Mouse (Mus musculus) spleen, adult 2 months (tissue): ENCODE data around the gene Mcfd2. TPM values are rescaled to one million over a fixed set of nuclear protein-coding genes. Genes with fewer than 3 reads are reported as not detected.

Experiments
- DNase-seq, 2 experiments: peaks; one replicate each; pipeline versions ENCODE4 v3.0.0 to v3.0.0-alpha.2; 2012 to 2021; ENCODE audit warnings: low spot score in 2 of 2, low read depth in 1 of 2
- H3K27ac ChIP-seq: fragments of 200-500 bp; 2 replicates; pipeline ENCODE4 v1.5.1; 2012; ENCODE audit warnings: low read length, inconsistent platforms; ENCODE audit not compliant: insufficient read depth
- H3K27me3 ChIP-seq: fragments of 200-500 bp; 2 replicates; pipeline ENCODE4 v1.6.1; 2012; ENCODE audit warnings: mild to moderate bottlenecking, moderate library complexity, low read length, inconsistent platforms; ENCODE audit not compliant: control insufficient read depth, insufficient read depth
- H3K36me3 ChIP-seq: fragments of 200-500 bp; 2 replicates; pipeline ENCODE4 v1.6.1; 2012; ENCODE audit warnings: mild to moderate bottlenecking, low read length, inconsistent platforms; ENCODE audit not compliant: control insufficient read depth, insufficient read depth
- H3K4me1 ChIP-seq: fragments of 200-500 bp; 2 replicates; pipeline ENCODE4 v1.6.1; 2011; ENCODE audit warnings: inconsistent platforms; ENCODE audit not compliant: control insufficient read depth, insufficient read depth, insufficient read length
- H3K4me3 ChIP-seq: fragments of 200-500 bp; 2 replicates; pipeline ENCODE4 v1.5.1; 2011; ENCODE audit warnings: mild to moderate bottlenecking, inconsistent platforms; ENCODE audit not compliant: insufficient read depth, insufficient read length; ENCODE audit errors: extremely low read depth
- CTCF ChIP-seq: fragments of 200-500 bp; IDR thresholded peaks from 2 replicates; pipeline ENCODE4 v1.5.1; 2011; ENCODE audit warnings: mild to moderate bottlenecking, inconsistent platforms; ENCODE audit not compliant: insufficient read depth, insufficient read length, insufficient replicate concordance; ENCODE audit errors: extremely low read depth
- POLR2A ChIP-seq: fragments of 200-500 bp; IDR thresholded peaks from 2 replicates; pipeline ENCODE4 v1.6.1; 2011; ENCODE audit warnings: low read depth, low read length, inconsistent platforms
- WGBS: fragments of 180-500 bp; shearing (Covaris S2); methylation state at CpG from one replicate; pipeline ENCODE4 v1.1.7; 2018; 5-methylcytosine and 5-hydroxymethylcytosine counted together
- polyA plus RNA-seq: library from polyadenylated mRNA; depleted of rRNA; stranded (reverse); fragments of >200 nt; gene quantifications from 2 replicates; pipeline ENCODE4 v1.2.3, GENCODE M21; 2012

The Mcfd2 gene
- polyA plus RNA-seq, 1 experiment, result 38.5 TPM

DNA sequence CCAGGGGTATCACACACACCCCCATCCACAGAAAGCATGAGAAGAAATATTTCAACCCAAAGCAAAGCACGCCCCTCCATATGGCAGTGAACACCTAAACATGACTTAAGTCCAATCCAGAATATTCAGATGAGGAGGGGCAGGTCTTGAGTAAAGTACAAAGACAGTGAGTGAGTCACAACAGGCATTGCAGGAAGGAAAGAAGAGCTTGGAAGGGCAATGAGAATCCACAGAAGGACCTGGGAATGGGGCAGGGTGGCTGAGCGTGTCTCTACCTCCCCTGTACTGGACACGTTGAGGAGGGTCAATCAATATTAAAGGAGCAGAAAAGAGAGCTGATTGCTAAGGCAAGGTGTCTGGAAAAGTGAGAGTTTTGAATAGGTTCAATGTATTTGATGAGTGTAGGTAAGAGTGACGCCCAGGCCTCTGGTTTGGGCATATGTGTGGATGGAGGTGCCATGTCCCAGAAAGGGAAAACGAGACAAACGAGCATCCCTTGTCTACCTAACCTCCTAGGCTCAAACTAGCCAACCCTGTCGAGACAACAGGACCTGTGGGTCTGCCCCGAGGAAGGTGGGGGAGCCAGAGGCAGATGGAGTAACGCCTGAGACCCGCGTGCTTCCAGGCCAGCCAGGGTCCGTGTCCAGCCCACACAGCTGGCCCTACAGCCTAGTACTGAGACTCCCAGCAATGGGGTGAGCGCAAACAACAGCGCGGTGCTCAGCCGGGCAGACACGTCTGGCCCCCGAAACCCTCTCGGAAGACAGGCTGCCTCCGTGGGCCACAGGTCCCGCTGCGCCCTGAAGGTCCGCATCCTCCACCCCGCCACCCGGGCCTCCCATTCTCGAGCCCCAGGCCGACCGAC, 576 bp downstream of the Mcfd2 start:
- DNase-seq, result no peak
- H3K27me3 ChIP-seq, result no peaks in the 10 kb centered on the region
- H3K4me1 ChIP-seq, result peaks cover 5% of the 10 kb centered on the region; the same call in 1 of the 2 replicates
- H3K4me3 ChIP-seq, result peak overlapping the region; percentile 79
- peak overlapping the region; percentile 59 for H3K27ac ChIP-seq
- no peak for TF ChIP-seq CTCF
- no peaks in the 10 kb centered on the region for H3K36me3 ChIP-seq
- 6% methylated on average over 28 of the region's 28 CpGs for WGBS

DNA sequence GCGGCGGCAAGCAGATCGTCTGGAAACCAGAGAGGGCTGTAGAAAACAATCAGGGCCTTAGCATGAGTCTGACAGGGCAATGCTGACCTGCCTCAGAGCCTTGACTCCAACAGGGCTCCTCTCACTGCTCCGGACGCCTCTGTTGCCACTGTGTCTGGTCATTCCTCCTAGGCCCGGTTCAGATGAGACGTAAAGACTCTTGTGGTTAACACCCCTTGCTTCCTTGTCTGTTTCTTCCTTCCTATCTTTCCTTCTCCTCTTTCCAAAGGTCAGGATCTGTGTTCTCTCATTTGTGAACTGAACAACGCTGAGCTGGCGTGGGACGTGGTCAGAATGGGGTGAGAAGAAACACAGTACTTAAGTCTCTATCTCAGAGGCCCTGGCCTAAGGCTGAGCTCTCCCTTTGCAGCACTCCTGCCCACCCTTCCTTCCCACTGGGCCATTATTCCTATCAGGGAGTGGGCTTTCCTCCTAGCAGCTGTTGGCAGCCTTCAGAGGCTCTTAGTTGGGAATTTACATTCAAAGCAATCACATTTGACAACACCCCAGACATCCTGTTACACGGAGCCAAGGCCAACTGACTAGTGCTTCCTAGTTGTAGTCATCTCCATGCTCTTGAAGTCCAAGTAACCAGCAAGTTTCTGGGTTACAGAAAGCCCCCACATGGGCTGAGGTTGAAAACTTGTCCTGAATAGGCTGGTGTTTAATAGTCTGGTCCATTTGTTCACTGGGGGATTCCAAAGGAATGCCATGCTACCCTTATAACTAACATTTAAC, 1.5 kb downstream of the Mcfd2 start:
- WGBS, result 72% methylated on average over 11 of the region's 11 CpGs
- no peak for DNase-seq
- Histone ChIP-seq H3K27ac (peak overlapping the region; percentile 32), H3K4me1 (peaks cover 5% of the 10 kb centered on the region; the same call in 1 of the 2 replicates), H3K27me3 (no peaks in the 10 kb centered on the region), H3K36me3 (no peaks in the 10 kb centered on the region), H3K4me3 (no peak overlapping the region)
- TF ChIP-seq POLR2A (no peak), CTCF (no peak)

DNA sequence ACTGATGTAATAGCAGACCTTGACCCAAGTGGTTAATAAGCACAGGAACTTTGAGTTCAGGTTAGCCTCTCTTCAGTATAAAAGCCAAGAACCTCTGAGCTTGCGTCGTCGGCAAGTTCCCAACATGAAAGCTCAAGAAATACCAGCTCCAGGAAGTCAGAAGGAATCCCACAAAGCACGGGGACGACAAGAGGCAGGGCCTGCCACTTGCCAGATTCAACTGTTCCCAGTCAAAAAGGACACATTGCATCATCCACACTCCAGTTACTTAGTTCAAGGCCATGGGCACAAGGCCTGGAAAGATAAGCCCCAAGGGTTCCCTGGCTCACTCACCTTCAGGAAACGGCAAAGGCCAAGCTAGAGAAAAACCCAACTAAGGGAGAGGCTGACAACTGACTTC, 2.3 kb downstream of the Mcfd2 start:
- peaks cover 3% of the 10 kb centered on the region; the same call in 1 of the 2 replicates for H3K36me3 ChIP-seq
- H3K4me1 ChIP-seq, result peaks cover 5% of the 10 kb centered on the region; the same call in 1 of the 2 replicates
- no peak overlapping the region for H3K4me3 ChIP-seq
- TF ChIP-seq CTCF (no peak), POLR2A (no peak)
- H3K27me3 ChIP-seq, result no peaks in the 10 kb centered on the region
- no peak overlapping the region for H3K27ac ChIP-seq
- DNase-seq, result no peak
- 63% methylated on average over 6 of the region's 6 CpGs for WGBS

DNA sequence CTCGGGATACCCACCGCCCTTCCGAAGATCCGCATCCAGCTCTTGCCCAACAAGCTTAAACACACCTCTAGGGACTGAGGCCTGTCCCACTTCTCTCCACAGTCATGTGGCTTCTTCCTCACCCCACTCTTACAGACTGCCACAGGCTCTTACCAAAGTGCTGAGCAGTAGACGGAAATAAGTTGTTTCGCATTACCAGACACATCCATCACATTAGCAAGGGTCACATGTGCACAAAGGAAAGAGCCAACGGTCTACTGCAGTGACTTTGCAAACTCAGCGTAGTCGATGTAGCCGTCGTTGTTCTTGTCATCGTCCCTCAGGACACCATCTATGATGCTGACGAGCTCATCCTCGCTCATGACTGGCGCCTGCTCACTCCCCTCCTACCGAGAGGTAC, 10.1 kb downstream of the Mcfd2 start:
- H3K27ac ChIP-seq, result no peak overlapping the region
- no peaks in the 10 kb centered on the region for H3K4me1 ChIP-seq
- H3K36me3 ChIP-seq, result peaks cover 26% of the 10 kb centered on the region
- WGBS, result 56% methylated on average over 16 of the region's 16 CpGs
- no peak for DNase-seq
- H3K27me3 ChIP-seq, result no peaks in the 10 kb centered on the region
- no peak overlapping the region for H3K4me3 ChIP-seq
- TF ChIP-seq POLR2A (no peak), CTCF (no peak)

DNA sequence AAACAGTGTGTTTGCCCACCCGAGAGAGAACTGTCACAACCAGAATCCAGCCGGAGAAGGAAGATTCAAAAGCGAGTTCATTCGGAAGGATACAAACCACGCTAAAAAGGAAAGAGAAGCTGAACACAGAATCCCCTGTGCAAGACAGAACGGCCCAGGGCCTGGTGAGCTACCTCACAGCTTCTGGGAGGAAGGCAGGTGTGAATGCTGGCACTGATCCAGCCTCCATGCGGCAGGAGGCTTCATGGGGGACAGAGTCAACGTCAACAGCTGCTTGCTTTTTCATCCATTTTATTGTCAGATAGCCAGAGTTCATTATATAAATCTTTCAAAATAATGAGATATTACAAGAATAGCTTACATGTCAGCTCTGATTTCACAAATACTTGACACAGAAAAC, 11.4 kb downstream of the Mcfd2 start:
- no peak for DNase-seq
- Histone ChIP-seq H3K4me3 (no peak overlapping the region), H3K4me1 (no peaks in the 10 kb centered on the region), H3K36me3 (peaks cover 26% of the 10 kb centered on the region), H3K27ac (no peak overlapping the region), H3K27me3 (no peaks in the 10 kb centered on the region)
- TF ChIP-seq CTCF (no peak), POLR2A (no peak)
- 81% methylated on average over 8 of the region's 8 CpGs for WGBS

DNA sequence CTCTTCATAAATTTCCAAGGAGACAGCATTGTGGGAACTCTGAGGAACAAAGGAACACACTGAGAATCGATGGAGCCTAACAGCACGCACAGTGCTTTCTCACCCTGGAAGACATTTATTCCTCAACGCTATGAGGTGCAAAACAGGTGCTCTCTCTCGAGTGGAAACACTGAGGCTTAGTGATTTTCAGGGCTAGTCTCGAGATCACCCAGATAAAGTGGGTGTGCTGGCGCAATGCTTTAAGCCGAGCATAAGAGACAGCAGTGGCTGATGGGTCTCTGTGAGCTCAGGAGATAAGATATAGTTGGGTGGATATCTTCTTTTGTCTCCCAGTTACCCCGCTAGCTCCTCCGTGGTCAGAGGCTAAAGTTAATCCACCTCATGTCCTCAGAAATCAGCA, 19.6 kb downstream of the Mcfd2 start:
- Histone ChIP-seq H3K36me3 (no peaks in the 10 kb centered on the region), H3K4me1 (peaks cover 7% of the 10 kb centered on the region; the same call in 1 of the 2 replicates), H3K27me3 (no peaks in the 10 kb centered on the region), H3K27ac (no peak overlapping the region), H3K4me3 (no peak overlapping the region)
- no peak for DNase-seq
- 68% methylated on average over 9 of the region's 9 CpGs for WGBS
- TF ChIP-seq POLR2A, result no peak
- TF ChIP-seq CTCF, result no peak
